Mouse (Mus musculus): ENCODE data around the gene Lamtor2. TPM values are rescaled to one million over a fixed set of nuclear protein-coding genes. Genes with fewer than 3 reads are reported as not detected.
A peak's percentile ranks its signal among the peaks of the same experiment; 100 is the strongest.

Lamtor2 gene
- total RNA-seq, 2 experiments from 2014 or later, result 78.5 to 81.4 TPM

DNA sequence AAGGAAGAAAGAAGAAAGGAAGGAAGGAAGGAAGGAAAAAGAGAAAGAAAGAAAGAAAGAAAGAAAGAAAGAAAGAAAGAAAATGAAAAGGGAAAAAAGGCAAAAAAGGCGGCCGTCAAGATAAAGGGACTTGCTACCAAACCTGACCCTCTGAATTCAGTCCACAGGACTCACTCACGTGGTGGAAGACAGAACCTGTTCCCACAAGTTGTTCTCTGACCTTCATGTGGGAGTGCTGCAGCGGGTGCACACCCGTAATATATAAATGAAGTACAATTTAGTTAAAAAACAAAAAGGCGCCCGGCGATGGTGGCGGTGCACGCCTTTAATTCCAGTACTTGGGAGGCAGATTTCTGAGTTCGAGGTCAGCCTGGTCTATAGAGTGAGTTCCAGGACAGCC, 24.2 kb downstream of the Lamtor2 start:
- no peak for DNase-seq (ENCODE audit: low spot score in 2 of 2)

DNA sequence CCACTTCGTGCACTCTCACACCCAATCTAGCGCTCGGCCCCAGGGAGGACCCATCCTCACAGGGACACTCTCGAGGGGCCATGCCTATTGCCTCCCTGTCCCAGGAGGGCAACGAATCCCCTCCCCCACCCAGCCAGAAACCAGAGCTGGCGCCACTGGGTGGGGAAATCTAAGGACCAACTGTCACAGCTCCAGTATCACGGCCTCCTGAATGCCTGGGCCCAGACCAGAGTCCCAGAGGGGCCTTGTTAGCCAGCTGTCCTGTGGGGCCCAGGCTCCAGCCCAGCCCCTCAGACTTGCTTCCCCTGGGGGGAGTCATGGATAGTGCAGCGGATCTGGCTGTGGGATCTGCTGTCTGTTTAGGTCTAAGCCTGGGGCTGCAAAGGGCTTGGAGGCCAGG, 25.3 kb downstream of the Lamtor2 start:
- DNase-seq (ENCODE audit: low spot score in 2 of 2), result peak in 1 of 2 experiments; percentile 46

DNA sequence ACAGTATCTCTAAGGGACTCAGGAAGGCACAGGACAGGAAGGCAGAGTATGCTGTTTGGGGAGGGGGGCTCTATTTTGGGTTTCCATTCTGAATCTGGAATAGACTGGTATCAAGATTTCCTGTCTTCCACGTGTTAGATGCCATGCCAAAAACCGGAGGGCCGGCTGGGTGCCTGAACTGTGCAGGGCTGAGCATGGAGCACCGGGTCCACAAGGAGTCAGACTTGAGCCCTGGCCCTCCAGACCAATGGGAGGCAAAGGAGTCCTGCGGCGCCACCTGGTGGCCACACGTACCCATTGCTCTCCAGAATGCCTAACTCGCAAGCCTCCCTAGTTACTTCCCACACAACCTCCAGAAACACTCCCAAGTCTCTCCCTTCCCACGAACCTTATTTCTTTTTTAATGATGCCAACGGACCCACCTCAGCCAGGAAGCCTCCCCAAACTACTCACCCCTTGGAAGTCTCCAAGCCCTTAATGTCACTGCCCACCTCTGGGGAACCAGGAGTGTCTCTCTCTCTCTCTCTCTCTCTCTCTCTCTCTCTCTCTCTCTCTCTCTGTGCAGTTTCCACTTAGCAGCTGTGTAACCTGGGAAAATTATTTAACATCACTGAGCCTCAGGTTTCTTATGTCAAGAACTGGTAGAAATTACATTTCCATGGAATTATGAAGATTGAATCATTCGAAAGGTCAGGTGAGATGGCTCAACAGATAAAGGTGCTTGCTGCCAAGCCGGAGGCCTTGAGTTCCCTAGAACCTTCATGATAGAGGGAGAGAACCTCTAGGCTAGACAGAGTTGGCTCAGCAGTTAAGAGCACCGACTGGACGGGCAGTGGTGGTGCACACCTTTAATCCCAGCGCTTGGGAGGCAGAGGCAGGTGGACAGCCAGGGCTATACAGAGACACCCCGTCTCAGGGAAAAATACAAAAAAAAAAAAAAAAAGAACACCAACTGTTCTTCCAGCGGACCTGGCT, 26.4 kb downstream of the Lamtor2 start:
- DNase-seq (ENCODE audit: low spot score in 2 of 2), result peak; percentile 79 to 85

DNA sequence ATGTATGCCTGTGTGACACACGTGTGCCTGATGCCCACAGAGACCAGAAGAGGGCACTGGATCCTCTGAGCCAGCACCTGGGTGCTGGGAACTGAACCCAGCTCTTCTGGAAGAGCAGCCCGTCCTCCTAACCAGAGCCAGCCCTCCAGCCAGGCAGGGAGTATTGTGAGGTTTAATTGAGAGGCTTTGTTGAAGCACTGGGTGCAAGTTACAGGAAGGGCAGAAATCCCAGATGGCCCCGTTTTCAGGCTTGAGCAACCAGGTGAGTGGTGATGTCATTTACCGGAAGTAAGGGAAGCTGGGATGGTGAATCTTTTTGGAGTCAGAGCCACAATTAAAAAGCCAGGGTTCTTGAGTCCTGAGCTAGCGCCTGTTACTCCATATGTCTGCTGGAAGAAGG, 27.9 kb downstream of the Lamtor2 start:
- no peak for DNase-seq (ENCODE audit: low spot score in 2 of 2)

DNA sequence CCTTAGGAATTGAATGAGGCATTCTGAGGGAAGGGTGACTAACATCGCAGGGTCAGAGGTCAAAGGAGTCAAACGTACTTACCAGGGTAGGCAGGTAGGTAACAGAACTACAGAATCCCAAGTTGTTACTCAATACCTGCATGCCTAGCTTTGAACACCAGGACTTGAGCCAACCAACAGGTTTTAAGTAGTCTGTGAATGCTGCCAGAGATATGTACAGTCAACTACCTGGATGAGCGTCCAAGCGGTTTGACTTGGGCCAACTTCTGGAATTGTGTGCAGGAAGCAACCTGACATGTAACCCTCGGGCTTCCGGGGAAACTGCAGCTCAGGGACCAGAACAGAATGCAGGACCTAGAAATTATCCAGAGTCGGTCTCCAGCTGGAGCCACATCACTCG, 29.8 kb downstream of the Lamtor2 start:
- no peak for DNase-seq (ENCODE audit: low spot score in 2 of 2)

DNA sequence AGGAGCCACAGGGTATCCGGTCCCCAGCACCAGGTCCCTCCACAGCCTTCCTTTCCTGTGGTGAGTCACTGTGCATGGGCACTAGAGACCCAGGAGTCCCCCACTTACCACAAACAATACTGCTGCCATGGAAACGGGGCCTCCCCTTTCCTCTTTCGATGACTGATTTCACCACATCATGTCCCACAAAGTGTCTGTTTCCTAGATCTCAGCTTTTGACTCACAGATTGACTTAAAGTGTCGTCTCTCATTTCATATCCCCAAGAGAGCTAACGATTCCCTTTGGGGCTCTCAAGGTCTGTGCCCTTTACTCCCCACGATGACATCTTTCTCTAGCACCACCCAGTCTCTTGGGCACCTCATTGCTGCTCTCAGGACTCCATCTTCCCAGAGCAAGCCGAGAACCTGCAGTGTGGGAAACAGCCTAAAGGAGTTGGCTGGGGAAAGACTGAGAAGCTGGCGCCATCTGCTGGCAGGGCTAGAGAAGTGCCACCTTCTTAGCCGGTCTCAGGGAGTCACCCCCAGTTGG, 31.0 kb downstream of the Lamtor2 start:
- DNase-seq (ENCODE audit: low spot score in 2 of 2), result peak in 1 of 2 experiments; percentile 71

DNA sequence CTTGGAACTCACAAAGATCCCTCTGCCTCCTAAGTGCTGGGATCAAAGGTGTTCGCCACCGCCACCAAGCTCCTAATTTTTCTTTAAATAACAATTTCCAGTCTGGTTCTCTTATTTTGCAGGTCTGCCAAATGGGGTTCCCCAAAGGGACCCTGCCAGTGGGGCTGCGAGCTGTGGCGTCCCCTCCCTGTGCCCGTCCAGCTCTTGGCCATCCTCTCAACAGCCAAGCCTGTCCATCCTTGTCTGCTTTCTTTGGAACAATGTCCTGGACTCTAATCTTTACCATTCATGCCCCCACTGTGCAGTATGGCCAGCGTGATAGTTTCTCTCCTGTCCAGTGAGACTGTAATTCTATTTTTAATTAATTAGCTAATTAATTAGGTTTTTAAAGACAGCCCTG, 31.7 kb downstream of the Lamtor2 start:
- no peak for DNase-seq (ENCODE audit: low spot score in 2 of 2)

DNA sequence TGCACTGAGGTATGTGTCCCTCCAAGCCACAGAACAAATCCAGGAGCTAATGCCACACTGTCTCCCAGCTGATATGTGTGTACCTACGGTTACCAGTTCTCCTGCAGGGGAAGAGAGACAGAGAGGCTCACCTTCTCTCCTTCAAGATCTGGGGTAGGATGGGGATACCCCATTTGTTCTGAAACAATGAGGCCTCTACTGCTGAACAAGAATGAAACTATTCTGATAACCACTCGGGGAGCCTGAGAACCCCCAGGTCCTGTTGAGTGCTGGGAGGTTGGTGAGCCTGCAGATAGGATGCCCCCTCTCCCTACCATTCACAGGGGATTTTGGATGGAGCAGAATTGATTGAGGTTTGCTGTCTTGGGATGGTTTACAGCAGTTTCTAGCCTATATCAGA, 32.8 kb downstream of the Lamtor2 start:
- DNase-seq (ENCODE audit: low spot score in 2 of 2), result no peak

DNA sequence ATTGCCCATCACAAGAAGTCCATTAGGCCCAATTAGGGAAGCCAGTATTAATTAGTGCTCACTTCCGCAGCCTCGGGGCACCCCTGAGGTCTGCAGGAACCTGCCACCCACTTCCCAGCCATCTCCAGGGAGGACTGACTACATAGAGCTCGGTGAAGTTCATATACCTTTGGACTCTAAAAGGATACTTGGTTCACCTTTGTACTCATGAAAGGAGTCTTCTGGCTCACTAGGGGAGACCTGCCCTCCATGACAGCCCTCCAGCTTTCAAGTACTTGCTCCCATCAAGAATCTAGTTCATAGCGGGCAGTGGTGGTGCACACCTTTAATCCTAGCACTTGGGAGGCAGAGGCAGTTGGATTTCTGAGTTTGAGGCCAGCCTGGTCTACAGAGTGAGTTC, 34.5 kb downstream of the Lamtor2 start:
- DNase-seq (ENCODE audit: low spot score in 2 of 2), result no peak

DNA sequence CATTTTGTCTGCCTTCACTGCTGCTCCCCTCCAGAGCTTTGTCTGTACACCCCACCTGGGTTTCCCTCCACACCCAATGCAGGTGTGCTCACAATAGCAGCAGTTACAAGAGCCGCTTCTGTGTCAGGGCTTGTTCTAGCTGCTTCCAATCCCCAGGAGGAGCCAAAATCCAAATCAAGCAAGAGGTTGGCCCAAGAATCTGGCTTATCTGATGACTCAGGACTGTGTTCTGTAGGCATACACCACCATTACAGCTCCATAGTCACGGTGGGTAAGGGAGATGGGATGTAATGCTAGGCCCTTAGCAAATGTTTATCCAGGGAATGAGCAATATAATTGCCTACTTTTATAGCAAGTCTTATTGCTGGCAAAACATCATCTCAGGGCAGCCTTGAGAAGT, 36.5 kb downstream of the Lamtor2 start:
- DNase-seq (ENCODE audit: low spot score in 2 of 2), result no peak

DNA sequence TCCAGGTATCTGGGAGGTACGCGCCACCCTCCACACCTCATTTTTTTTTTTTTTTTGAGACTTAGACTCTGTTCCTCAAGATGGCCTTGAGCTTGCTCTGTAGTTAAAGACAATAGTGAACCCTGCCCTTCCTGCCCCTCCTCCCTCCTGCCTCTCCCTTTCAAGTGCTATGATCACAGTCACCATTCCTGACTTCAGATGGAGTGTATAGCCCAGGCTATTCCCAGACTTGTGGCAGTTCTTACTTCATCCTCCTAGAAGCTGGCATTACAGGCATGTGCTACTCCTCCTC, 37.8 kb downstream of the Lamtor2 start:
- DNase-seq (ENCODE audit: low spot score in 2 of 2), result no peak

DNA sequence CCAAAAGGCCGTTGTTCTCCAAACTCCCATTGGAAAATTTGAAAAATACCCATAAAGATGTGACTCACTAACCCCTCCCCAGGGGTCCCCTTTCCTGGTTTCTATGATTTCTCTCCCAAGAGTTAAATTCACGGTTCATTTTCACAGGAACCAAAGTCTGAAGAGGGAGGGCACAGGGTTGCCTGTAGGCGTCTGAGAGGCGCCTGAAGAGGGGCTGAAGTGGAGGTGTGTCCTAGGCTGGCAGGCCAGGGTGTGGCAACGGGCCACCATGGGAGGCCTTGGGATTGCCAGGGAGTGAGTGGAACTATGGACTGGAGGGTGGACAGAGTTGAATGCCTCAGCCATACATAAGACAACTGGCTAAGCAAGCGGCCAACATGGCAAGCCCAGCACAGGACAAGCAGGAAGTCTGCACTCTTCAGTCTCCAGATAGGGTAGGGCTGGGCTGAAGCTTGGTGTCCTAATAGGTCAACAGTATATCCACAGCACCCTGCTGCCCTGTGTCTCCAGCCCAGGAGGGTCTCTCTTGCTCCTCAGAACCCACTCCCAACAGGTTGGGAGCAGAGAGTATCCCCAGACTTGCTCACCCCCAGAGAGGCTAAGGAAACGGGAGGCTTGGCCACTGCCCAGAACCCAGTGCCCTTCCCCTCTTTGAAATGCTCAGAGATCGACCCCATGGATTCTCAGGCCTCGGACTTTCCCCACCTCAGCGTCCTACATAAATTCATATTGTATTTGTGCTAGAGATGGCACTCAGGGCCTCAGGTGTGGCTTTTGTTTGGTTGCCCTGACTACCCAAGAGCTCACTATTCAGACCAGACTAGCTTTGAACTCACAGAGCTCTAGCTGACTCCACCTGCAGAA, 38.4 kb downstream of the Lamtor2 start:
- DNase-seq (ENCODE audit: low spot score in 2 of 2), result peak; percentile 16 to 26

DNA sequence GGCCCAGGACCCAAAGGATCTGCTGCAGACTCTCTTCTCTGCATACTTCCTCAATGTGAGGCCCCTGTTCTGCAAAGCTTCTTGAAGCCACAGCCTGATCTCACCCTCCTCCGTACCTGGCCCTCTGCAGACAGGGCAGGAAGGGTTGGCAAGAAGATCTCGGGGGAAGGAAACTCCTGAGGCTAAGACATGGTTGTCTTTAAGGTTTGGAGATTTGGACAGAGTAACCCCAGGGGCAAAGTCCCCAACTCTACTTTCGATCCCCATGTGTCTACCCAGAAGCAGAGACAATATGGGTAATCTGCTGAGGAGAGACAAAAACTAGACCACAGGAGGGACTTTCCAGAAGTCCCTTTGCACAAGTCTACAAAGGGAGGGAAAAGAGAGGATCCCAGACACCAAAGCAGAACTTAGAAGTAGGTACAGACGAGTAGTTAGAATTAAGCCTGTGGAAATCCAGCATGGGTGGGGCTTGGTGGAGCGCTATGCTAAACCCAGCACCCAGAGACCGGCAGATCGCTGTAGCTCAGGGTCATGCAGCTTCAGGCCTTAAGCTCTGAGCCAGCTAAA, 39.2 kb downstream of the Lamtor2 start:
- peak in 1 of 2 experiments; percentile 12 for DNase-seq (ENCODE audit: low spot score in 2 of 2)

DNA sequence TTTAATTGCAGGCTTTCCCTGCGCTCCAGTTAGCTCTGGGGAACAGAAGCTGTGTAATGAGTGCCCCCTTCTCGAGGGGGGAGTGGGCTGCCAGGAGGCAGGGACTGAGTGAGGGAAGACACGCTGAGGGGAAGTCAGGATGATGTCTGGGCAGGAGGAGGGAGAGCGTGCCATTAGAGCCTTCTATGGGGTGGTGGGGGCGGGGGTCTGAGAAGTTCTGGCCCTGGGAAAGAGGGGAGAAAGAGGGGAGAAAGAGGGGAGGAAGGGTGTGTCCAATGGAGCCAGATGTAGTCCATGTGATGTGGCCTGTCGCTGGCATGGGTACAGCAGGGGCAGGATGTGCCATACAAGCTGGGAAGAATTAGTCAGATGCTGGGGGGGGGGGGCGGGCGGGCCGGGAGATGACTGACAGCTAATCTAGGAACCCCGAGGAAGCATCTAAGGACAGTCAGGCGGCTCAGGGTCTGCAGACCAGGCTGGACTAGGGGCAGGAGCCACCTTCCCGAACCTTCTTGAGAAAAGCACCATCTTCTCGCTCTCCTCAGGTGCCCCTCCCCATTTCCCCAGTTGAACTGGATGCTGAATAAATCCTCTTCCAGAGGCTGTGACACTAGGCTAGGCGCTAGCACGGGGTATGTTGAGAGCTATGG, 39.9 kb downstream of the Lamtor2 start:
- DNase-seq (ENCODE audit: low spot score in 2 of 2), result peak in 1 of 2 experiments; percentile 44

DNA sequence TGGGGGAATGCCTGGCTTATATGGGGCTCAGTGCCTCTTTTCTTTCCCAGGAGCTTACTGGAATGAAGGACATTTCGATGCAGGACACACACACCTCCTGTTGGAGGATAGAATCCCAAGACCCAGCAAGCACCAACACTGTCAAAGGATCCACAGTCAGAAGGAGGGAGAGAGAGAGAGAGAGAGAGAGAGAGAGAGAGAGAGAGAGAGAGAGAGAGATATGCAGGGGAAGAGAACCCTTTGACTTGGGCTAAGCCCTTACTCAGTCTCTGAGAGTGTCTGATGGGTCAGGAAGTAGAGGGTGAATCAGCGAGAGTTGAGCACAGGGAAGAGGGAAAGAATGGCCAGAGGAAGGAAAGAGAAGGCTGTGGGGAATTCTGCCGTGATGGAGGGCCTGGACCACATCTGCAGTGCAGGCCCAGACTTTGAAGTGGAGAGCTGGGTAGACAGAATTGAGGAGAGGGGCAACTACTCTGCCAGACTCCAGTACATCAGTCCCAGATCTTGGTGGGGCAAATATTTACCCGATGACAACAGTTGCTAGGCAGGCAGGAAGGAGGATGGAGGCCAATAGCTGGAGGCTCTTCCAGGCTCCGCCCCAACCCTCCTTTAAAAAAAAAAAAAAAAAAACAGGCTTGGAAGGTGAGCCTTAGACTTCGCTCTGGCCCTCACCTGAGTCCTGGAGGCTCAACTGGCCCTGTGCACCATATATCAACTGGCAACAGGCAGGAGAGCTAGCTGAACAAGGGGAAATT, 40.6 kb downstream of the Lamtor2 start:
- DNase-seq (ENCODE audit: low spot score in 2 of 2), result peak in 1 of 2 experiments; percentile 14

DNA sequence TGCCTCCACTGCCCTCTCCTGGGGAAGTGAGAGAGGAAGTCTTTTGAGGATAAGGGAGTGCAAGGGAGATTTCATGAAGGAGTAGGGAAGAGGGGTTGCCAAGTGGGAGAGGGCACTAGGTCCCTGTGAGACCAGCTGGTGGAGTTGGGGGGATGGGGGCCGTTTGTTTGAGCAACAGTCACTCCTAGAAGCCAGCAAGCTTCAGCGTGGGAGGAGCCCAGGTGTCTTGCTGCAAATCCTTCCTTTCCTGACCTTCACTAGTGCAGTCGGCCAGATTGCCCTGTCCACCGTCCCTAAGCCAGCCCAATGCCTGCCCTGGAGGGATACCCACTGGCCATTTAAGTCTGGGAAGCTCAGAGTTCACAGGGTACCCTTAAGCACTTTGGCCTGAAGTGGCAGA, 41.3 kb downstream of the Lamtor2 start:
- no peak for DNase-seq (ENCODE audit: low spot score in 2 of 2)

DNA sequence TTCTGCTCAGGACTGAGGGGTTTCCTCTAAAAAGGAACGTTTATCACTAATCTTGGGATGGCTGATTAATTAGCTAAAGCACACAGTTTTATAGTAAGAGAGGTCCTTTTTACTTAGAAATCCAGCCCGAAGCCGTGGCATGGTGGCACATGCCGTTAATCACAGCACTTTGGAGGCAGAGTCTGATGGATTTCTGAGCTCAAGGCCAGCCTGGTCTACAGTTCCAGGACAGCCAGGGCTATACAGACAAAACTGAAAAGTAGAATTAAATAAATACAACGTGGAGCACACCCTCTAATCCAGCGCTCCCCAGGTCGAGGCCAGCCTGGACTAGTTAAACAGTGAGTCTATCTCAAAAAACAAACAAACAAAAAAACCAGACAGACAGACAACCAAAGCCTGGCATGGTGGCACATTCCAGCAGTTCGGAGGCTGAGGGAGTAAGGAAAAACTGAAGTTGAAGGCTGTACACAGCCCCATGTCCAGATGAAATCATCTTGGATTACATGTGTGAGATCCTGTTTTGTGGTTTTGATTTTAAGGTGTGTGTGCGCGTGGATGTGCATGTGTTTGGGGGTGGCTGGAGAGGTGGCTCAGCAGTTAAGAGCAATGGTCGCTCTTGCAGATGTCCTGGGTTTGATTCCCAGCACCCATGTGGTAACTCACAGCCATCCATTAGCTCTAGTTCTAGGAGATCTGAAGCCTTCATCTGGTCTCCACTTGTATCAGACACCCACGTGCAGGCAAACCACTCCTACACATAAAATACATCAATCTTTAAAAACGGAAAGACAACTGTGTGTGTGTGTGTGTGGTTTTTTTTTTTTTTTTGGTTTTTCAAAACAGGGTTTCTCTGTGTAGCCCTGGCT, 42.2 kb downstream of the Lamtor2 start:
- DNase-seq (ENCODE audit: low spot score in 2 of 2), result no peak

DNA sequence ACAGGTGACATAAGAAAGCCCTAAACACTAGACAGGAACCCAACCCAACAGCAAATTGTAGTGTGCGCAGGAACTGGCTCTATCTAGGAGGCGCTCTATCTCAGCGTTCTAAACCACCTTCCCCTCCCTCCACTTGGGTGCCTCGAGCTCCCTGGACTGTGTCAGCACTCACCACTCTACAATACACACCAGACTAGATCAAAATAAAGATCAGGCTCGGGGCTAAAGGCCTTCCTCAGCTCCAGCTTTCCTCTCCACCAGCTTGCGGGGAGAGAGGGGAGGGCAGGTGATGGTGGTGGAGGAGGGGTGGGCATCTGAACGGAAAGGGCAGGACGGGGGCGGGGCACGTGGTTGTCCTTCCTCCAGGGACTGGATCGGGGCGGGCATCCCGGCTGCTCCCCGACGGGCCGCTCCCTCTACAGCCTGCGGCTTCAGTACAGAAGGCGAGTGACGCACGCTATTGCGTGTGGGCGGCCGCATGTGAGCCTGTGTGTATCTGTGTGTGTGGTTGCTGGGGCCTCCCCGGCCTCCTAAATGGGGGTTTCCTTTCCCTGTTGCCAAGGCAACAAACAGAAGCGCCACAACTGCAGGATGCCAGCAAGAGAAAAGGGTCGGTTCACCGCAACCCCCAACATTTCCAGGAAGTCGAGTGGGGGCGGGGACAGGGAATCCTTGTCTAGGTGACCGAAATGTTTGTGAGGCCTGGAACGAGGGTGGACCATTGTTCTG, 43.0 kb downstream of the Lamtor2 start, which contains the start of gene Lmna:
Gene Lmna (minus strand): TSS at position 265 of the 729 bp plus-strand sequence.
- peak; percentile 87 to 92 for DNase-seq (ENCODE audit: low spot score in 2 of 2)

DNA sequence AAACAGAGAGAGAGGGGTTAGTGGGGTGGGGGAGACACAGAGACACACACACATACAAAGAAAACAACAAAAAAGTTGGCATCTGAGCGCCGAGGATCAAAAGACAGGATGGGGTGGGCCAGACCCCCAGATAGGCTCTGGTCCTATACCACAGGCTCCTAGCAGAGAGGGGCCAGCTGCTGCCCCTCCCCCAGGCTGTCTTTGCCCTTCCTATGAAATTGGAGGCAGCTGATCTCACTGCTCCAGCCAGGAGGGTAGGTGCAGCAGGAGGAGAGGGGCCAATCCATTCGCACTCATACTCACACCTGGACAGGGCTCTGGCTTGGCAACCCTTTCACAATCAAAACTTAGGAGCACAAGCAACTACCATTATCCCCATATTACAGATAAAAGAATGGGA, 43.6 kb downstream of the Lamtor2 start:
- DNase-seq (ENCODE audit: low spot score in 2 of 2), result no peak
